Mouse (Mus musculus): ENCODE results near the gene Stam. TPM values are rescaled to one million over a fixed set of nuclear protein-coding genes. Genes with fewer than 3 reads are reported as not detected.
A peak's percentile ranks its signal among the peaks of the same experiment; 100 is the strongest.

Gene Stam
- total RNA-seq, 2 experiments from 2014 or later, result 27.6 to 28.9 TPM

DNA sequence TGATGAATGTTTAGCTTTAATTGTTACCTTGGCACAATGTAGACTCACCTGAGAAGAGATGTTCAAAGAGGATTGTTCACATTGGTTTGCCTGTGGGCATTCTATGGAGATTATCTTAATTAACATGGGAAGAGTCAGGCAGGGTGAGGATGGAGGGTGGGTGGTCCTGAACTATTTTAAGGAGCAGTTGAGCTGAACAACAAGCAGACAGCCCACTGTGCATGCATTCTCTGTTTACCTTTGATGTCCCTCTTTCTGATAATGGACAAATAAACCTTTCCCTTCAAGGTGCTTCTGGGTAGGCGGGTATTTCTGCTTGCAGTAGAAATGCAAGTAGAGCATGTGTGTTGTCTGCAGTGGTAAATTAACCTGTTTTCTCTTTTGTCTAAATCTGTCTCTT is 30.0 kb downstream of the Stam start:
- intact Hi-C loops (cut with DNase I), result no loop called here
- DNase-seq, result no peak

GRCm38 (mm10) chr2:14107673-14108072 is 33.8 kb downstream of the Stam start:
- no peak for DNase-seq
- intact Hi-C loops (cut with DNase I), result no loop called here

DNA sequence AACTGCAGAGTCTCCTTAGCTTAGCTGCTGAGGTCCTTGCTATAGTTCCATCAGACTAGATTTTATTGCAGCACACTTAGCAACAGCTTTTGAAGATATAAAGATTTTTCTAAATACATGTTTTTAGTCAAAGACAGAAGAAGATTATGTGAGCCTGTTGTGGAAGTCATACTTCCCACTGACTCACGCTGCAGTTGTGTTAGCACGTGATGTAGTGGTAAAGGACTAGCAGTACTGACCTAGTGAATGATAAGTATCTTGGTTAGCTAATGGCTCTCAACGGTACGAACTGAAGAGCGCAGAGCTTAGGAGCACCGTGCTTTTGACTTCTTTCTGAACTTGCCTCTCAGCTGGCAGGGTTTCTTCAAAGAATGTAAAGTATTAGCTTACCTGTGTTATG is 52.5 kb downstream of the Stam start:
- DNase-seq, result no peak
- intact Hi-C loops (cut with DNase I), result no loop called here

DNA sequence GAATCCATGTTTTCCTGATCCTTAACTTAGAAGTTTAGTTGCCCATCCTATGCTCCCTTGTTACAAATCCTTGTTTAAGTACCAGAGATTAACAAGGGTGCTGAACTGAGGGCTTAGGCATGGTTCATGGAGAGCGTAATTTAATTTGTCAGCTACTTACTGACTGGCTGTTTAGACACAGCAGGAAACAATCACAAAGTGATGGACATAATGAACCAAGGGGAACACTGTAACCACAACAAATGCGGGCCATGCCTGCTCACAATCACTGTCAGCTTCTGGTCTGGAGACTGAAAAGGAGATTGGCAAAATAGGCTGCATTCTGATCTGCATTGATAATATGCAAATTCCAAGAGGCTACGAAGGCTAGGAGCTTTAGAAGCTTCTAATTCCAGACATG is 53.7 kb downstream of the Stam start:
- intact Hi-C loops (cut with DNase I), result no loop called here
- DNase-seq, result no peak

DNA sequence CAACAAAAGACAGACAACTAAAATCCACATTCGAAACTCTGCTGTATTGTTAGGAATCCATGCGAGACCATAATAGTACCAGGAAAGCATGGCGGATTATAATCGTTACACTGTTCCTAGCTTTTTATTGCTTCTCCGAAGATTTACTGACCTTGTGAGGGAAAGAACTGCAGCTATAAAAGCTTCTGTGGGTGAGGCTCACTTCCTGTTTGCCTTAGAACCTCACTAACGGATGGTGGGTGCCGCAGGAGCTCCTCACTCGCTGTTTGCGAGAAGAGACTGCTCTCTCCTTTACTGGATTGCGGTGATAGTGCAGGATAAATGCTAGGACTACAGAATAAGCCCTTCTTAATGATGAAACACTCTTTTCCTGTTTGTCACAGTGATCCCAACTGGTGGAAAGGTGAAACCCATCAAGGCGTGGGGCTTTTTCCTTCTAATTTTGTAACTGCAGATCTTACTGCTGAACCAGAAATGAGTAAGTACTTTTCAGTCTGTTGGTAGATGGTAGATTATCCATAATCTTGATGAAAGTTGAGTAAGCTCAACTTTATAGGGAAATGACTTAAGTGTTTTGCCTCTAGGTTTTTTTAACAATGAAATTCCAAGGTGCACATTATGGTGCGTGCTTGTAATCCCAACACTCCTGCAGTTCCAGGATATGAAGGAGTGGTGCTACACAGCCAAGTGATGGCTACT is 56.9 kb downstream of the Stam start:
- intact Hi-C loops (cut with DNase I), result no loop called here
- no peak for DNase-seq

DNA sequence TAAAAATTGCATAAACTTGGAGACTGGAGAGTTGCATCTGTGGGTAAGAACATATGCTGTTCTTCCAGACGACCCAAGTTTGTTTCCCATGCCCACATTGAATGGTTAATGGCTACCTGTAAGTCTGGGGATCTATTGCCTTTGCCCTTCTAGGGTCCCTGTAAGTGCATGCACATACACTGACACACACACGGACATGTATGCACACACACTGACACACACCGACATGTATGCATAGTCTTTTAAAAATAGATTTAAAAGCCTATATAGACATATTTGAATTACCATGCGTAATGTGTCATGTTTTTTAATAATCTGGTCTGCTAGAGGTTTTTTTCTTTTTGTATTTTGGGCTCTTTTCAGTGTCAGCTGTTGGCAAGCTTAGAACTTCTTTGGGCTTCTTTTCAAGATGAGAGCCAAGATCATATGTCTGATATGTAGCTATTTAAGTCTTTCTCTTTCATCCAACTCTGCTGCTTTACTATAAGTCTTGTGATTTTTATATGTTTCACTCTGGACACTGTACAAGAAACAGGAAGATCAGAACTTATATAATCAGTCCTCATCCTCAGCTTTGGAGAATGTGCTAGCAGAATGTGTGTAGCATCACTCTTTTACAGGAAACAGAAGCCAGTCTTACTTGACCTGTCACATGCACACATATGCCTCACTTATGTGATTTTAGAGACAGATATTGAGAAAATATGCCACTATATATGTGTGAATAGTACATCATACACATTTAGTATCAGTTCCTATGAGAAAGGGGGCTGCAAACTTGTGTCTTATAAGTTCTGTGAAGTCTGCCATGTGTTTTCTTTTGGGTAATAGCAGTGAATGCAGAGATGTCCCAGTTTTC is 58.8 kb downstream of the Stam start:
- intact Hi-C loops (cut with DNase I), result no loop called here
- no peak for DNase-seq

DNA sequence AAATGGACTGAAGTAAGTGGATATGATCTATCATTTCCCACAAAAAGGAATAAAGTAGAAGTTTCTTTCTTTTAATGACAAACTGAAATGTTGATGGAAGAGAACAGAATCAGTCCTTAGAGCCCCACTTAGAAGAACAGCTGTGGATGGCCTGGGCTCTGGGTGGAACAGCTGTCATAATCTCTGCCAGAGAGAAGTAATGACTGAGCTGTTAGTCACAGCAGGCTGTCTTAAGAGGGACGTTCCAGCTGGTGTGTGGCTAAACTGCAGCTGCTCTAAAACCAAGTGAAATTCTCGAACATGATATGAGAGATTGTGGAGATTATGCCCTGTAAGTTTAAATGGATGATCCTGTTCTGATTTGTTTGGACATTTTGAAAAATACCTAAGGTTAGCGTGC is 63.0 kb downstream of the Stam start:
- intact Hi-C loops (cut with DNase I), result no loop called here
- no peak for DNase-seq

DNA sequence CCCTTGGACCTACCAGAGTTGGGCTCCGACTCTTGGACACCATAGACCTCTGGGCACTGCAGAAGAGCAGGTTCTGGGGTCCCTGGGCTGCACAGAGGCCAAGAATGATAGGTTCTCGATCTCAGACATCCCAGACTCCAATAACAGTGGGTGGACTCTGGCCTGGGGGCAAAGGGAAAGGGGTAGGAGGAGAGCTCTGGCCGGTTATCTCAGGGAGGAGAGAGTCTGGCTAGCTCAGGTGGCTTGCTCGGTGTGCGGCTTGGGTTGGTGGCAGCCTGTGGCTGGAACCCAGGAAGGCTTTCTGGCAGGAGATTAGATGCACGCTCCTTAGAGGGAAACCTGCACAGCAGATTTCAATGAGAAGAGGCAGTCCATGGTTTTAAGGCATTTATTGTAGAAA is 65.7 kb downstream of the Stam start:
- no peak for DNase-seq
- intact Hi-C loops (cut with DNase I), result no loop called here

- no peak for DNase-seq
- intact Hi-C loops (cut with DNase I), result no loop called here
These were observed 66.1 kb downstream of the Stam start for GRCm38 (mm10) chr2:14140044-14140443.

GRCm38 (mm10) chr2:14145311-14145710 is 71.4 kb downstream of the Stam start:
- DNase-seq, result peak in 1 of 2 experiments; percentile 29
- intact Hi-C loops (cut with DNase I), result no loop called here

DNA sequence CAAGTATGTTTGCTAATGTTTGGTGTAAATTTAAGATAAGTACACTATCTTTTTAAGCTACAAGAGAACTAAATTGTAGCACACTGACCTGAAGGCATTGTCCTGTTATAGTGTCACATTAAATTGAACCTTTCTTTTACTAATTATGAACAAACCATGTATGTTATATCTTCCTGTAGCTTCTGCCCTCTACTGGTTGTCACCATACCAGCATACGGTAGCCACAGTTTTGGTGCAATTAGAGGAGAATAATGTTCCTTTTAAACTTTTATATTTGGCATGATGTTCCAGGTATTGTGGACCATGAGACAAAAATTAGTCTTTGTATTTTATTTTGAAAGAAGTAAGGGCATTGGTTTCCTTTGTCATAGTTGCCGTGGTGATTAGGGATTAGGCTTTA is 73.0 kb downstream of the Stam start:
- intact Hi-C loops (cut with DNase I), result loop anchor here (2.0 kb wide), 1 partner anchor 98 kb away; no protein-coding TSS in a partner anchor
- DNase-seq, result no peak

DNA sequence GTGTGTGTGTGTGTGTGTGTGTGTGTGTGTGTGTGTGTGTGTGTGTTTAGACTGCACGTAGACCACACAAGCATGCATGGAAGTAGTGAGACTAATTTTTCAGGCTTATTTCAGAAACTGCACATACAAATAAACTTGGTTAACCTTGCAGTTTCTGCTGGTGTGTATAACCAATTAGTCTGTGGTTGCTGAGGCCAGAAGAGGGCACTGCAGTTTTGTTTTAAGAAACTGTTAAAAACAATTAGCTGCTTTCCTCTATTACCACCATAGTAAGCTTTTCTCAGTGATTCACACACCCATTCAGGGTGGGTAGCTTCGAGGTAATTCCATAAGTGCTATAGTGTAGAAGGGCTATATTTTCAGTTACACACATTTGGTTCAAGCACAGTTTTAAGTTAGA is 76.9 kb downstream of the Stam start:
- intact Hi-C loops (cut with DNase I), result loop anchor here (5.0 kb wide), 1 partner anchor 551 kb away; no protein-coding TSS in a partner anchor
- no peak for DNase-seq

DNA sequence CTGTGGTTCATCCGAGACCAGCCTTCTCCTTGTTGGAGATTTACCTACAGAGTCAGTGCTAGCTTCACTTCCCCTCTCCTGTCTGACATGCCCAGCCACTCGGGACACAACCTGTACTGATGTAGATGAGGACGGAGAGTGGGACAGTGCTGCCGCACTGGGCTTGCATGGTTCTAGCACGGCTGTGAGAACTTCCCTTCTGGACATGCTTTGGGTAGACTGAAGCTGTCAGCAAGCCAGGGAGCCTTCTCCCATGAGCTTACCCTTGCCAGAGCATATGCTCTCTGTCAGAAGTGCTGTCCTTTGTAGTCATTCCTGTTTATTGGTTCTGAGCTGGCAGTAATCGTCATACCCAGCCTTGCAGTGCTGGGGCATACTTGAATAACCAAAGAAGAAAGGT is 78.0 kb downstream of the Stam start:
- no peak for DNase-seq
- intact Hi-C loops (cut with DNase I), result loop anchor here (5.0 kb wide), 1 partner anchor 550 kb away; no protein-coding TSS in a partner anchor

- no peak for DNase-seq
- intact Hi-C loops (cut with DNase I), result loop anchor here (5.0 kb wide), 1 partner anchor 133 kb away; no protein-coding TSS in a partner anchor
These were observed 85.1 kb downstream of the Stam start for GRCm38 (mm10) chr2:14159047-14159446.

DNA sequence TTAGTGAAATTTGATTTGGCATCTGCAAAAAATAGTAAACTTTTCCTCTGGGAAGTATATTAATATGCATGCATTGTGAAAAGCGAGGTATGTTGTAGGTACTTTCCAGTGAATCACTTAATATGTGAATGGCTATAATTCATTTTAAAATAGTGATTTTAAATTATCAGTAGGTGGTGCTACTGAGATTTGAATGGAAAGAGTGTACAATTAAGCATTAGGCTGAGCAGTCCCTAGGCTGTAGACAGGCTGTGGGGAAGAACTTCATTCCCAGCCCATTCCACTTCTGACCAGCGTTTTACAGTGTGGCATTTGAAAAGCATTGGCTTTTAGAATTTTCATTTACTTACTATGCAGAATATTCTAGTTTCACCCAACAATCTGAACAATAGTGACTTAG is 85.9 kb downstream of the Stam start:
- intact Hi-C loops (cut with DNase I), result loop anchor here (5.0 kb wide), 1 partner anchor 133 kb away; no protein-coding TSS in a partner anchor
- DNase-seq, result no peak

DNA sequence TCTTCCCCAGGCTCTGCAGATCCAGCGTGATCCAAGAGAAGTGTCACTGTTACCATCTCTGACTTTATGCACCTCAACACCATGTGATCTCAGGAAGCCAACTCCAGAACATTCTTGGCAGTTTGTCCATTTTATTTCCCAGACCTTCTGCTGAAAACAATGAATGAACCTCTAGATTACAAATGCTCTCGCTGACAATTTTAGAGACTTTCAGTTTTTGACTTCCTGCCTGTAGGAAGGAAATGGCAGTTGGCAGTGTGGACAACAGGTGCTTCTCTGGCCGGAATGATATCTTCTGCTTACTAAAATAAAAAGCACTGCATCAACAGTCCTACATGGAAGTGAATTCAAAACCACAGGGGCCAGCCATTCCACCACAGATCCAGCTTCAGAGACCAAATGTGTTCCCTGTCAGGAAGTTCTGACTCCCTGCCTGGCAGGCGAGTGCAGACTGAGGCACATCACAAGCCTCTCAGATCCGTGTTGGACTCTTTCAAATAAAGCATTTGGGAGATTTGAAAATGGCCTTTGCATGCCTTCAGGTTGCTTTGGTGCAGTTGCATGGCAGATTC is 90.6 kb downstream of the Stam start:
- peak in 1 of 2 experiments; percentile 8 for DNase-seq
- intact Hi-C loops (cut with DNase I), result no loop called here

- intact Hi-C loops (cut with DNase I), result no loop called here
- DNase-seq, result no peak
These were observed 91.2 kb downstream of the Stam start for GRCm38 (mm10) chr2:14165066-14165465.

DNA sequence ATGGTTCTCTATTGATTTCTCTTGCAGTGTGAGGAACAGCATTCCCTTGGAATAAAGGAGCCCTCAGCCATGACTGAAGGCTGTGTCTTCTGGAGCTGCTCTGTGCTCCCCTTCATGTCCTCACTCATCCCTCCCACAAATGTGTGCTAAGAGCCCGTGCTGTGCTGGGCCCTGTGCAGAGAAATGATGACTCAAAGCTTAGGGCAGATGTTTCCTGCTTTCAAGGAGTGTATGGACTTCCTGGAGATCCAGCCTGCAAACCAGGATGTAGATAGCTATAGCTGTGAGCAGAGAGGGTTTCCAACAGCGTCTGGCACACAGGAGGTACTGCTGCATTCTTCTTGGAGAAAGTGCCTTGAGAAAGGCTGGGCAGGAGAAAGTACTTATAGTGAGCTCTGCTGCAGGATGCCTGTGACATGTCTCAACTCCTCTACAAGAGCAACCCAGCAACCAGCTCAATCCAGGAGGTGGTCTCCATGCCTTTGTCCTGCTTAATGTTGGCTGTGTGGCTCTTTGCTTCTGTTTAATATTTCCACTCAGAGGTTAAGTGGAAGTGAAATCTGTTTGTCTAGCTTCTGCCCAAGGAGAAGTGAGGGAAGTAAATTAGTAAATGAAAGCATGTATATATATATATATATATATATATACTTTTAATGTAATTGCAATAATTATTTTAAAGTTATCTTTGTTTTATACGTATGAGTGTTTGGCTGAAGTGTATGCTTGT is 91.9 kb downstream of the Stam start:
- intact Hi-C loops (cut with DNase I), result no loop called here
- no peak for DNase-seq

DNA sequence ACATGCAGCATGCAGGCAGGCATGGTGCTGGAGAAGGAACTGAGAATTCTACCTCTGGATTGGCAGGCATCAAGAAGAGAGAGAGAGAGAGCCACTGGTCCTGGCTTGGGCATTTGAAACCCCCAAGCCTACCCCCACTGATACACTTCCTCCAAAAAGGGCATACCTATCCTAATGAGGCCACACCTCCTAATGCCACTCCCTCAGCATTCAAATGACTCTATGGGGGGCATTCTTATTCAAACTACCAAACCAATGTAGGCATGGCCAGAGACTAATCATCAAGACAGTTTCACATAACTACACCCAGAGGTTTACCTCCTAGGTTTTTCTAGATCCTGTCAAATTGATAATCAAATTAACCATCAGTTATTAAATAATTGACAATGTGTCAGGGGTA is 93.8 kb downstream of the Stam start:
- intact Hi-C loops (cut with DNase I), result no loop called here

DNA sequence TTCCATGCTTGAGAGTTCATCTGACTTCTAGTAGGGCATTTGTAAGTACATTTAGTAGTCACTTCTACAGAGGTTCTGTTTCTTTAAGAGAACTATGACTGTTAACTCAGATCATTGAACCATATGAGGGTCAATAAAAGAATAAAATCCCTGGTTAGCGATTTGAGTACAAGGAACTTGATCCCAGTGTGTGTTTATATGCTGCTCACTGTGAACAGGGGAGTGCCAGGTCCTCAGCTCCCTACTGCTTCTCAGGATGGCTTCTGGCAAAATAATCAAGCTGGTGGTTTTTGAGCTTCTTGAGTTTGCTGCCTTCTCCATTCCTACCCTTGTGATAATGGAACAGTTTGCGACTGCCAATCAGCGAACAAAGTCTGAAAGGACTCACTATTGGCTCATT is 100.4 kb downstream of the Stam start, which contains the start of gene Tmem236:
Gene Tmem236, plus strand, starts transcription at position 190 of the 400 bp plus-strand sequence.
- intact Hi-C loops (cut with DNase I), result no loop called here

More for the DNA sequence above, 93.8 kb downstream of the Stam start:
- DNase-seq, result no peak

More for the DNA sequence above, 100.4 kb downstream of the Stam start, which contains the start of gene Tmem236:
- DNase-seq, result no peak
